Mouse (Mus musculus): ENCODE data around the gene Usp39. TPM values are rescaled to one million over a fixed set of nuclear protein-coding genes. Genes with fewer than 3 reads are reported as not detected.
A peak's percentile ranks its signal among the peaks of the same experiment; 100 is the strongest.

Usp39 gene
- polyA plus RNA-seq, 1 experiment from 2014 or later: 57.9 TPM

DNA sequence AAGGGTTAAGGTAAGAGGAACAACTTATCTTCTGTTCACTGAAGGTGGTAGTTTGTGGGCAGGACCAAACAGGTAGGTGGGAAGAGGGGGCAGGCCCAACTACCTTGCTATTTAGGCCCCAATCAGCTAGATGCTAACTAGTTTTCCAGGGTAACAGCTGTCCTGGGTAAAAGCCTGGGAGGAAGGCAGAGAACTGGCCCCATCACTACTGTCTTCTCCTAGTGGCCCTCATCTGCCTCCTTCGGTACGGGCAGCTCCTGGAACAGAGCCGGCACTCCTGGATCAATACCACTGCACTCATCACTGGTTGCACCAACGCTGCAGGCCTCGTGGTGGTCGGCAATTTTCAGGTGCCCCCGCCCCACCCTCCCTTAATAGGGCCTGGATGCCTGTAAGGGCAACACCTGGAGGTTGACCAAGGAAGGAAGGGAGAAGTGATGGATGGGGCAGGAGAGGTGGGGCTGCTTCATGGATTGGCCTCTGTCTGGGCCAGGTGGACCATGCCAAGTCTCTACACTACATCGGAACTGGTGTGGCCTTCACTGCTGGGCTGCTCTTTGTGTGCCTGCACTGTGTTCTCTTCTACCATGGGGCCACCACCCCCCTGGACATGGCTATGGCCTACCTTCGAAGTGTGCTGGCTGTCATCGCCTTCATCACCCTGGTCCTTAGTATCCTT lies 13.2 kb upstream of the Usp39 start:
- Histone ChIP-seq H3K4me1 (peaks cover 36% of the 10 kb centered on the region), H3K9ac (no peak overlapping the region), H3K27me3 (no peaks in the 10 kb centered on the region; the same call in 1 of the 2 replicates), H3K9me3 (replicated peaks) (no peaks in the 10 kb centered on the region), H3K4me2 (replicated peaks) (no peak overlapping the region), H3K27ac (no peak overlapping the region), H3K4me3 (no peak overlapping the region), H3K36me3 (peaks cover 27% of the 10 kb centered on the region)
- 95% methylated on average over 10 of the region's 10 CpGs for WGBS
- ATAC-seq (ENCODE audit: low FRiP score): no peak

DNA sequence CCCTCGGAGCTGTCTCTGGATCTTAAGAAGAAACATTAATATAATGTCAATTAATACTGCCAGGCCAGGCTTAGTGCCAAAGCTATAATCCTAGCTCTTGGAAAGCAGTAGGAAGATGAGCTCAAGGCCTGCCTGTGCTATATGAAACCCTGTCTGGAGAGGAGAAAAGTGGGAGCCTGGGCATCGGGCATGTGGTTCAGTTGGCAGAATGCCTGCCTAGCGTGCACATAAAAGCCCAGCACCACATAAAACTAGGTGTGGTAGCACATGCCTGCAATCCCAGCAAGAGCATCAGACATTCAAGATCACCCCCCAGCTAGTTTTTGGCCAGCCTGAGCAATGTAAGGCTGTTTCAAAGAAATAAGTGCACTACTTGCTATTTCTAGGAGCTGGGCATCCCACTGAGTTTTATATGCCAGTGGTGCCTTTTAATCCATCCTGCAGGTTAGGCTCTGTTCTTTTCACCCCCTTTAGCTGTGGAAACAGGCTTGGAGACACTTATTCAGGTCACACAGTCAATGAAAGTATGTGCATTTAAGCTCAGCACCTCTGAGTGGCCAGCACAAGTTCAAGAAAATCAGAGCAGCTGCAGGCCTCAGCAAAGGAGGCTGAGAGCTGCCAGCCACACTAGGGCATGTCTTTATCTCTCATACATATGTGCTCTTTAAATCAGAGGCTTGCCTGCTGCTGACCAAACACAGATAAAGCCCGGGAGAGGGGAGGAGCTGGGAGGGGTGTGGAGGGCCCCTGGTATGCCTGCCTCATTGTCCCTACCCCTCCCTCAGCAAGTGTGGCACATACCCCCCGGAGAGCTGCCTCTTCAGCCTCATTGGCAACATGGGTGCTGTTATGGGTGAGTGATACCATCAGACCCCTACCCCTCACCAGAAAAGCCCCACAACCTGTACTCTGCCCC lies 12.4 kb upstream of the Usp39 start:
- Histone ChIP-seq H3K27ac (no peak overlapping the region), H3K9ac (no peak overlapping the region), H3K4me1 (peaks cover 32% of the 10 kb centered on the region), H3K4me2 (replicated peaks) (no peak overlapping the region), H3K4me3 (no peak overlapping the region), H3K27me3 (no peaks in the 10 kb centered on the region; the same call in 1 of the 2 replicates), H3K36me3 (peaks cover 27% of the 10 kb centered on the region), H3K9me3 (replicated peaks) (no peaks in the 10 kb centered on the region)
- 80% methylated on average over 5 of the region's 5 CpGs for WGBS
- no peak for ATAC-seq (ENCODE audit: low FRiP score)

DNA sequence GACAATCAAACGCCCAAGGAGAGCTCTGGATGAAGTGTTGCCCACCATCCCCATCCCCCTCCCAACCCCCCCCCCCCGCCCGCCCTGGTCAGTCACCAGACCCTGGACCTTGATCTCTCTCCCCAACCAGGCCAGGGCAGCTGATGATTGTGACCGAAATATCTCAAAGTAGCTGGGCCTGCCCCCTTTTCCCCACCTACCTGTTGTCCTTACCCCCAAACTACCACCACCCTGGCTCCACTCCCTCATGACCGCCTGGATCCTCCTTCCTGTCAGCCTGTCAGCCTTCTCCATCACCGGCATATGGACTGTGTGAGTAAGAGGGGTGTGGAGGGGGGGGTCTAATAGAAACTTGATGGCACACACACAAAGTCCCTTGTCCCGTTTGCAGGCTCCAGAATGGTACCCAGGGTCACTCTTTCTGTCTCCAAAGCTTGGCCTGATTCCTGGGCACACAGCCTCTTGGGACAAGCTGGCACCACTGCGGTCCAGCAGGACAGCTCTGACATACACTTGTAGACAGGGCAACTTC lies 11.1 kb upstream of the Usp39 start:
- 39% methylated on average over 7 of the region's 8 CpGs for WGBS
- peak; percentile 24 for ATAC-seq (ENCODE audit: low FRiP score)
- H3K27ac ChIP-seq: no peak overlapping the region

DNA sequence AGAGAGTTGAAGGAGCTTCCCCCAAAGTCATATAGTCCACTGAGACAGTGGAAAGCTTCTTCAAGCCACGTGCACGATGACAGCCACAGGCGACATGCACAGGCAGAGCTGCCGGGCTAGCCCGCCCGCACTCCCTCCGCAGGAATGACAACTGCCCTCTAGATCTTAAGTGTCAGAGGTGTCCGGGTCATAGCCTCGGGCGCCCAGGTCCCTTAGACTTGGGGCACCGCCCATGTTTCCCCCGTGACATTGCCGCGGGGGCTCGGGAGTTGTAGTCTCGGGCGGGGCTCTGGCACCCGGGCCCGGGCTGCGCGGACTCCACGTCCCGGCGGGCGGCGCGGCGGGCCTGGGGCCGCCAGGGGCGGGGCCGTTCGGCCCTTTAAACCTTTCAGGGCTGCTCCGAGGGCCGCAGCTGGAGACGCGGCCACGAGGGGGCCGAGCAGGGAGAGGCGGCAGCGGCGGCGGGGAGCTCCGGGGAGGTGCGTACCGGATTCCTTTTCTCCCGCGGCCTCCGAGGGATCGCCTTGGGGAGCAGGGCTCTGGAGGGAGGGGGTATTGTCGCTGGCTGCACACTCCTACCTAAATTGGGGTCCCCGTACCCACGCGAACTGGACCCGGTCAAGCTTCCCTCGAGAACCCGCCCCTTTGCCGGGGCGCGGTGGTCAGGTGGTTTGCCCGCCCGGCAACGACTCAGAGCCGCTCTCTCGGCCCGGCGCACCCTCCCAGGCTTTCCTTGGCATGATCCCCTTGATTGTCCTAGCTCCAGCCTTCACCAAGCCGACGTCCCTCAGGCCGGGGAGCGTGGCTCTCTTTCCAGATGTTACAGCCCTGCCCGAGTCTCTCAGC lies 10.3 kb upstream of the Usp39 start, which contains the start of gene Tmem150a:
Gene Tmem150a, plus strand, starts transcription at position 382 of the 846 bp plus-strand sequence.
- H3K27ac ChIP-seq: peak within 1 kb of the TSS; percentile 23; the same call in 1 of the 2 replicates
- WGBS: under 1% methylated on average over 71 of the region's 71 CpGs

More for the DNA sequence above, 11.1 kb upstream of the Usp39 start:
- Histone ChIP-seq H3K36me3 (peaks cover 27% of the 10 kb centered on the region), H3K9ac (peak overlapping the region; percentile 78), H3K9me3 (replicated peaks) (no peaks in the 10 kb centered on the region), H3K4me3 (peak overlapping the region; percentile 59), H3K4me1 (peaks cover 26% of the 10 kb centered on the region), H3K27me3 (no peaks in the 10 kb centered on the region; the same call in 1 of the 2 replicates), H3K4me2 (replicated peaks) (peak overlapping the region; percentile 97)

GRCm38 (mm10) chr6:72354025-72354424 lies 9.0 kb upstream of the Usp39 start:
- WGBS: 81% methylated on average over 1 of the region's 1 CpGs

More for the DNA sequence above, 10.3 kb upstream of the Usp39 start, which contains the start of gene Tmem150a:
- peak; percentile 87 for ATAC-seq (ENCODE audit: low FRiP score)
- Histone ChIP-seq H3K4me2 (replicated peaks) (peak within 1 kb of the TSS; percentile 97), H3K4me1 (peaks cover 20% of the 10 kb centered on the region), H3K27me3 (no peaks in the 10 kb centered on the region; the same call in 1 of the 2 replicates), H3K9me3 (replicated peaks) (no peaks in the 10 kb centered on the region), H3K9ac (peak within 1 kb of the TSS; percentile 78), H3K4me3 (peak within 1 kb of the TSS; percentile 59), H3K36me3 (peaks cover 30% of the 10 kb centered on the region)

GRCm38 (mm10) chr6:72352636-72353405 lies 7.8 kb upstream of the Usp39 start:
- Histone ChIP-seq H3K4me3 (no peak overlapping the region), H3K9ac (no peak overlapping the region), H3K36me3 (peaks cover 27% of the 10 kb centered on the region), H3K4me1 (peaks cover 26% of the 10 kb centered on the region), H3K27ac (peak overlapping the region; percentile 12), H3K4me2 (replicated peaks) (no peak overlapping the region), H3K9me3 (replicated peaks) (no peaks in the 10 kb centered on the region), H3K27me3 (no peaks in the 10 kb centered on the region; the same call in 1 of the 2 replicates)
- 72% methylated on average over 5 of the region's 5 CpGs for WGBS
- ATAC-seq (ENCODE audit: low FRiP score): no peak

More at GRCm38 (mm10) chr6:72354025-72354424, 9.0 kb upstream of the Usp39 start:
- Histone ChIP-seq H3K27me3 (no peaks in the 10 kb centered on the region; the same call in 1 of the 2 replicates), H3K4me1 (peaks cover 18% of the 10 kb centered on the region), H3K9me3 (replicated peaks) (no peaks in the 10 kb centered on the region), H3K36me3 (peaks cover 34% of the 10 kb centered on the region), H3K27ac (no peak overlapping the region), H3K9ac (no peak overlapping the region), H3K4me2 (replicated peaks) (no peak overlapping the region), H3K4me3 (no peak overlapping the region)
- no peak for ATAC-seq (ENCODE audit: low FRiP score)

DNA sequence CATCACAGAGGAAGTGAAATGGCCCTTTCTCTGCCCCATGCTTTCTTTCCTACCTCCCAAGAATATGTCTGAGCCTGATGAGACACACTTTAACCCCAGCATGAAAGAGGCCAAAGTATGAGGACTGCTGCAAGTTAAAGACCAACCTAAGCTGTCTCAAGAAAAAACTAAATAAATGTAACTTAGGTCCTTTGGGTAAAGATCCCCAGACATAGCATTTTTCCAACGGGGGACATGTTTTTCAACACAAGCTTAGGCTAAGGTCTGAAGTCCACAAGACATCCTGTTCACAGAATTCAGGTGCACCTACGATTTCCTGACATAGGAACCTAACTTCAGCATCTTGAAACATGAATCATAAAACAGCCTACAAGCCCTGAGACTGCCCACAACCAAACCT lies 5.2 kb upstream of the Usp39 start:
- WGBS: 99% methylated on average over 2 of the region's 2 CpGs
- peaks cover 34% of the 10 kb centered on the region for H3K4me1 ChIP-seq

DNA sequence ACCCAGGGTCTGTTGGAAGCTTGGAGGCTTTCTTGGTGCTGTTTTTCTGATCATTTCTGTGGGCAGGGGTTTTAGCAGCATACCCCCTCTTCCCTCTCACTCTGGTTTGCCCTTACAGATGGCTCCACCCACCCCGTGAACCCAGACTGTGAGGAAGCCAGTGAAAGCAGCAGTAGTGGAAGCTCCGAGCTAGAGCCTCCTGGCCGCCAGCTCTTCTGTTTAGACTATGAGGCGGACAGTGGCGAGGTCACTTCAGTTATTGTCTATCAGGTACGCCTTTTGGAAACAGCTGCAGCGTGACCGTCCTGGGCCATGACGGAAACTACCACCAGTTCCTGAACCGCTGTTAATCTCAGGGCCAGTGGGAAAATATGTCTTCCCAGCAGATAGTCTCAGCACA lies 3.4 kb upstream of the Usp39 start:
- peaks cover 36% of the 10 kb centered on the region for H3K4me1 ChIP-seq
- no peak for ATAC-seq (ENCODE audit: low FRiP score)
- H3K9me3 ChIP-seq (replicated peaks): no peaks in the 10 kb centered on the region
- peak overlapping the region; percentile 84 for H3K4me2 ChIP-seq (replicated peaks)
- H3K36me3 ChIP-seq: peaks cover 24% of the 10 kb centered on the region
- H3K4me3 ChIP-seq: 0 out of 2 replicates have a peak overlapping the region, but pooled peaks have one; percentile 76
- H3K27me3 ChIP-seq: no peaks in the 10 kb centered on the region
- H3K9ac ChIP-seq: no peak overlapping the region
- WGBS: 77% methylated on average over 10 of the region's 10 CpGs
- H3K27ac ChIP-seq: no peak overlapping the region

More for the DNA sequence above, 5.2 kb upstream of the Usp39 start:
- Histone ChIP-seq H3K27ac (no peak overlapping the region), H3K4me2 (replicated peaks) (no peak overlapping the region), H3K36me3 (peaks cover 24% of the 10 kb centered on the region), H3K9ac (no peak overlapping the region), H3K27me3 (no peaks in the 10 kb centered on the region; the same call in 1 of the 2 replicates), H3K4me3 (no peak overlapping the region), H3K9me3 (replicated peaks) (no peaks in the 10 kb centered on the region)
- no peak for ATAC-seq (ENCODE audit: low FRiP score)

DNA sequence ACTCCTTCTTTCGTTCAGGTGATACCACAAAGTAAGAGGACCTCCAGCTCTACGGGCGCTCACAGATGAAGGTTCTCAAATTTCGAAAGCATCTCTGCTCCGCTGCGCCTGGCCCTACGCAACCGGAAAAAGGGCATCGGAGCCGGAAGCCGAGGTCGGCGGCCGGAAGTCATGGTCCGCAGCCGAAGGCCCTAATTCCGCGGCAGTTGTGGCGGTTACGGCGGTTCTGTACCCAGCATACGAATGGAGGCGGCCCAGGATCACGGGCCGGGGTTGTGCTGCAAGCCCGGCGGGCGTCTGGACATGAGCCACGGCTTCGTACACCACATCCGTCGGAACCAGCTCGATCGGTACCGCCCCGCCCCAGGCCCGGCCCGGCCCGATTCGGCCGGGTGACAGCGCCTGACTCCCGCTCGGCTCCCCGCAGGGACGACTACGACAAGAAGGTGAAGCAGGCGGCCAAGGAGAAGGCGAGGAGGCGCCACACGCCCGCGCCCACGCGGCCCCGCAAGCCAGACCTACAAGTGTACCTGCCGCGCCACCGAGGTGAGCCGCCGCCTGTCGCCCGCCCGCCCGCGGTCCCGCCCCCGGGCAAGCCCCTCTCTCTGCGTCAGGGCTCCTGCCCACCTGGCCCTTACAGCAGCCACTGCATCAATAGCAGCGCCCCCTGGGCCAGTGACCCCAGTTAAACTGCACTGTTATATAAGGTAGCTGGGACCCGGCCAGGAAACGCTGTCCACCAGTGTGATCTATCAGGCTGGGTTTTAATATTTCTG lies 2.4 kb upstream of the Usp39 start, which contains the start of gene 0610030E20Rik:
Gene 0610030E20Rik, plus strand, starts transcription at position 152 of the 776 bp plus-strand sequence.
- H3K27ac ChIP-seq: peak within 1 kb of the TSS; percentile 83
- peak within 1 kb of the TSS; percentile 76 for H3K4me3 ChIP-seq
- H3K4me2 ChIP-seq (replicated peaks): peak within 1 kb of the TSS; percentile 84
- no peaks in the 10 kb centered on the region for H3K9me3 ChIP-seq (replicated peaks)
- H3K9ac ChIP-seq: peak within 1 kb of the TSS; percentile 91
- WGBS: 0% methylated on average over 72 of the region's 72 CpGs
- peaks cover 24% of the 10 kb centered on the region for H3K36me3 ChIP-seq
- peaks cover 34% of the 10 kb centered on the region for H3K4me1 ChIP-seq
- peak; percentile 67 for ATAC-seq (ENCODE audit: low FRiP score)
- no peaks in the 10 kb centered on the region for H3K27me3 ChIP-seq

DNA sequence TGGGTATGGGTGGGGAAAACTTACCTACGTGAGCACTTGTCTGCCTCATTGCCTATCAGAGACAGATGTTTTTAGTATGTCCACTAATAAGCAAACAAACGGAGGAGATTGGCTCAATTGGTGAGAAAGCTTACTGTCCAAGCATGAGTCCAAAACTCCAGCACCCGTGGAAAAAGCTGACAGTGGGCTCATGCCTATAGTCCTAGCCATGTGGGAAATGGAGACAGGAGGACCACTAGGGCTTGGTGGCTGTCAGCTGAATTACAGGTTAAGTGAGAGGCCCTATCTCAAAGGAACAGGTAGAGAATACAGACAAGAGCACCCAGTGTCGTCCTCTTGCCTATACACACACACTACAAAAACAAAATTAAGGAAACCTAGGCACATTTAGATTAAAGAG lies 1.3 kb upstream of the Usp39 start:
- H3K4me2 ChIP-seq (replicated peaks): peak overlapping the region; percentile 84; the same call in 1 of the 2 replicates
- no peak overlapping the region for H3K9ac ChIP-seq
- no peak overlapping the region for H3K4me3 ChIP-seq
- ATAC-seq (ENCODE audit: low FRiP score): no peak
- H3K27ac ChIP-seq: no peak overlapping the region
- peaks cover 24% of the 10 kb centered on the region for H3K36me3 ChIP-seq
- H3K27me3 ChIP-seq: no peaks in the 10 kb centered on the region
- WGBS: 84% methylated on average over 4 of the region's 4 CpGs
- H3K4me1 ChIP-seq: peaks cover 34% of the 10 kb centered on the region
- no peaks in the 10 kb centered on the region for H3K9me3 ChIP-seq (replicated peaks)

Measured in hindbrain, embryonic 12.5 days (tissue).